Mouse (Mus musculus) heart, postnatal 0 days (tissue): Measurements from ENCODE around the gene Eno2. TPM values are rescaled to one million over a fixed set of nuclear protein-coding genes. Genes with fewer than 3 reads are reported as not detected.

Source experiments
- ATAC-seq: fragments of 200-750 bp; cut with Nextera tagmentation; 2 replicates; pipeline ENCODE4 v1.8.0; 2017; ENCODE audit warnings: low read depth, moderate number of reproducible peaks, moderate library complexity; ENCODE audit not compliant: insufficient read depth
- DNase-seq: peaks from one replicate; pipeline ENCODE4 v3.0.0-alpha.2; 2016; ENCODE audit warnings: low spot score
- H3K27ac ChIP-seq: fragments of 300-500 bp; sonication (generic); 2 replicates; pipeline ENCODE4 v1.5.1; 2014; ENCODE audit warnings: low read depth, mild to moderate bottlenecking
- H3K27me3 ChIP-seq: fragments of 300-500 bp; sonication (generic); 2 replicates; pipeline ENCODE4 v1.6.1; 2014; ENCODE audit warnings: low read length, mixed read lengths; ENCODE audit not compliant: control insufficient read depth, insufficient read depth
- H3K36me3 ChIP-seq: fragments of 300-500 bp; sonication (generic); replicated peaks from 2 replicates; pipeline ENCODE4 v1.6.1; 2014; ENCODE audit warnings: low read length, mixed read lengths; ENCODE audit not compliant: control insufficient read depth, insufficient read depth
- H3K4me1 ChIP-seq: fragments of 300-500 bp; sonication (generic); 2 replicates; pipeline ENCODE4 v1.6.1; 2014; ENCODE audit warnings: antibody characterized with exemption; ENCODE audit not compliant: control insufficient read depth, insufficient read depth
- H3K4me2 ChIP-seq: fragments of 300-500 bp; sonication (generic); 2 replicates; pipeline ENCODE4 v1.6.1; 2014; ENCODE audit warnings: low read depth, mild to moderate bottlenecking, low read length, moderate library complexity
- H3K4me3 ChIP-seq: fragments of 300-500 bp; sonication (generic); 2 replicates; pipeline ENCODE4 v1.5.1; 2014; ENCODE audit warnings: low read depth, low read length
- H3K9ac ChIP-seq: fragments of 300-500 bp; sonication (generic); replicated peaks from 2 replicates; pipeline ENCODE4 v1.6.1; 2014; ENCODE audit warnings: low read depth, low read length, mixed read lengths
- H3K9me3 ChIP-seq: fragments of 300-500 bp; sonication (generic); replicated peaks from 2 replicates; pipeline ENCODE4 v1.6.1; 2016; ENCODE audit warnings: low read length; ENCODE audit not compliant: control insufficient read depth
- CTCF ChIP-seq: IDR thresholded peaks from 2 replicates; pipeline ENCODE4 v1.5.1; 2016; ENCODE audit warnings: antibody characterized with exemption, control low read depth, low read depth
- EP300 ChIP-seq: IDR thresholded peaks from 2 replicates; pipeline ENCODE4 v1.6.1; 2016; ENCODE audit warnings: antibody characterized with exemption, low read depth
- WGBS: fragments of 180-500 bp; shearing (Covaris S2); extraction: QIAGEN DNeasy Blood & Tissue Kit; methylation state at CpG from one replicate; pipeline ENCODE4 v1.1.7; 2014; 5-methylcytosine and 5-hydroxymethylcytosine counted together
- polyA plus RNA-seq: library from polyadenylated mRNA; unstranded; fragments of >200 nt; fragmentation: Nextera tagmentation; extraction: Ambion mirVana; gene quantifications from 2 replicates; pipeline ENCODE4 v1.2.1, GENCODE M21; 2015
- total RNA-seq: library from RNA; depleted of rRNA; stranded (reverse); fragments of >200 nt; gene quantifications from 2 replicates; pipeline ENCODE4 v1.2.3, GENCODE M21; 2014; ENCODE audit warnings: low replicate concordance

Eno2 gene
- total and polyA plus RNA-seq, 2 experiments from 2014 or later = 1.5 to 1.7 TPM

DNA sequence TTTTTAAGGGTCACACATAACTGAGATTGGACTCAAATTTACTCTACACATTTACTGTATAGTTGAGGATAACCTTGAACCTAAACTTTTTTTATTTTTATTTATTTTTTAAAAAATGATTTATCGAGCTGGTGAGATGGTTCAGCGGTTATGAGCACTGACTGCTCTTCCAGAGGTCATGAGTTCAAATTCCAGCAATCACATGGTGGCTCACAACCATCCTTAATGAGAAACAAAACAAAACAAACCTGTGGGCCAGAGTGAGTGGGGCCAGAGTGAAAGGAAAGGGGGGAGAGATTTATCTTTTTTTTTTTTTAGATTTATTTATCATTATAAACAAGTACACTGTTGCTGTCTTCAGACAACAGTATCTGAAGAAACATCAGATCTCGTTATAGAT lies 22.4 kb upstream of the Eno2 start:
- H3K9me3 ChIP-seq = no peaks in the 10 kb centered on the region
- H3K27ac ChIP-seq = no peak overlapping the region
- no peak overlapping the region for H3K4me2 ChIP-seq
- no peak for TF ChIP-seq CTCF
- no peak for TF ChIP-seq EP300
- no peaks in the 10 kb centered on the region for H3K4me1 ChIP-seq
- H3K9ac ChIP-seq = no peak overlapping the region
- 81% methylated on average over 3 of the region's 3 CpGs for WGBS
- no peaks in the 10 kb centered on the region for H3K36me3 ChIP-seq
- DNase-seq (no peak), ATAC-seq (no peak)
- H3K27me3 ChIP-seq = no peaks in the 10 kb centered on the region
- no peak overlapping the region for H3K4me3 ChIP-seq

DNA sequence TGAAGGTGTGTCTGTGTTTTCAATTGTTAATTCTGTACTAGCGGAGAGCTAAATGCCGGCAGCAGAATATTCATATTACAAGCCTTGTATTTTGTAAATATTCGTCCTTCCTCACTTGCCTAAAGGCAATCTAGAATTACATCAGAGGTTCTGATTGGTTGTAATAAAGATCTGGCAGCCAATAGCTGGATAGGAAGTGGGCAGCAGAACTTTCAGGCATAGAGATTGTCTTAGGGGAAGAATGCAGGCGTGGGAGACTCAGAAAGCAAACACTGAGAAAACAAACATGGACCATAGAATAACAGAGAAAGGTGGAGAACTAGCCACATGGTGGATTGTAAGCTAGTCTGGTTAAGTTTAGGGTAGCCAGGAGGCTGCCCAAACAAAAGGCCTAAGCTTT lies 20.6 kb upstream of the Eno2 start:
- H3K4me2 ChIP-seq = no peak overlapping the region
- ATAC-seq (no peak), DNase-seq (no peak)
- H3K36me3 ChIP-seq = no peaks in the 10 kb centered on the region
- H3K9me3 ChIP-seq = no peaks in the 10 kb centered on the region
- 61% methylated on average over 4 of the region's 4 CpGs for WGBS
- no peak overlapping the region for H3K9ac ChIP-seq
- H3K27ac ChIP-seq = no peak overlapping the region
- TF ChIP-seq EP300 (no peak), CTCF (no peak)
- H3K27me3 ChIP-seq = no peaks in the 10 kb centered on the region
- H3K4me1 ChIP-seq = no peaks in the 10 kb centered on the region
- H3K4me3 ChIP-seq = no peak overlapping the region

DNA sequence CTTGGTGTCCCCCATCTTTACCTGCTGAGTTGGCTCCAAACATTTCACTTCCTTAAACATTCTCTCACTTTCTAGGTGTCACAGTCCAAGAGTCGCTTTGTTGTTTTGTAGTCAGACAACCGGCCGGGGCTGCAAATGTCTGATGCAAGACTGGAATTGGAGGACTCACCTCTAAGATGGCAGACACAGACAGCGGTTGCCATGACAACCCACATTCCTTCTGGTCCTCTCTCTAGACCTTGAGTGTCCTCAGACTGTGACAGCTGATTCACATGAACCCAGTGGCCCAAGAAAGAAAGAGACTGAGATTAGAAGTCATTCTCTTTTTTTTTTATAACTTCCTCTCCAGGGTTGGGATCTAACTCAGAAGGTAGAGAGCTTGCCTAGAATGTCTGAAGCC lies 20.0 kb upstream of the Eno2 start:
- no peak overlapping the region for H3K9ac ChIP-seq
- no peak for DNase-seq
- WGBS = 77% methylated on average over 4 of the region's 4 CpGs
- no peak overlapping the region for H3K27ac ChIP-seq
- H3K4me3 ChIP-seq = no peak overlapping the region
- H3K9me3 ChIP-seq = no peaks in the 10 kb centered on the region
- no peak for ATAC-seq
- H3K4me1 ChIP-seq = no peaks in the 10 kb centered on the region
- no peaks in the 10 kb centered on the region for H3K36me3 ChIP-seq
- no peaks in the 10 kb centered on the region for H3K27me3 ChIP-seq
- H3K4me2 ChIP-seq = no peak overlapping the region
- no peak for TF ChIP-seq EP300
- no peak for TF ChIP-seq CTCF

DNA sequence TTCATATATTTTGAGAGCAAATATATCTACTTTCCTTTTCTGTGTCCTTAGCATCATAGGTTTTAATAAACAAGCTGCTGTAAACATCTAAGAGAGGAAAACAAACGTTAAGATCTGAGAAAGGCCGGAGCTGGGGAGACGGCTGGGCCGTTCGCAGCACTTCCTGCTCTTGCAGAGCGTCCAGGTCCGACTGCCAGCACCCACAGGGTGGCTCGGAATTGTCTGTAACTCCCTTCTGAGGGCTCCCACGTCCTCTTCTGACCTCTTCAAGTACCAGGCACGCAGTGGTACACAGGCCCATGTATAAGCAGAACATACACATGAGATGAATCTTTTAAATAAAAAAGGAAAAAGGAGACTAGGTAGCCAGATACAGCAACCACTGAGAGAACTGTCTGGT lies 18.2 kb upstream of the Eno2 start:
- Histone ChIP-seq H3K4me3 (no peak overlapping the region), H3K27ac (no peak overlapping the region), H3K4me2 (no peak overlapping the region), H3K27me3 (no peaks in the 10 kb centered on the region), H3K9ac (no peak overlapping the region), H3K9me3 (no peaks in the 10 kb centered on the region), H3K4me1 (peaks cover under 1% of the 10 kb centered on the region; the same call in 1 of the 2 replicates), H3K36me3 (no peaks in the 10 kb centered on the region)
- DNase-seq (no peak), ATAC-seq (no peak)
- WGBS = 57% methylated on average over 10 of the region's 10 CpGs
- TF ChIP-seq CTCF = no peak
- no peak for TF ChIP-seq EP300

DNA sequence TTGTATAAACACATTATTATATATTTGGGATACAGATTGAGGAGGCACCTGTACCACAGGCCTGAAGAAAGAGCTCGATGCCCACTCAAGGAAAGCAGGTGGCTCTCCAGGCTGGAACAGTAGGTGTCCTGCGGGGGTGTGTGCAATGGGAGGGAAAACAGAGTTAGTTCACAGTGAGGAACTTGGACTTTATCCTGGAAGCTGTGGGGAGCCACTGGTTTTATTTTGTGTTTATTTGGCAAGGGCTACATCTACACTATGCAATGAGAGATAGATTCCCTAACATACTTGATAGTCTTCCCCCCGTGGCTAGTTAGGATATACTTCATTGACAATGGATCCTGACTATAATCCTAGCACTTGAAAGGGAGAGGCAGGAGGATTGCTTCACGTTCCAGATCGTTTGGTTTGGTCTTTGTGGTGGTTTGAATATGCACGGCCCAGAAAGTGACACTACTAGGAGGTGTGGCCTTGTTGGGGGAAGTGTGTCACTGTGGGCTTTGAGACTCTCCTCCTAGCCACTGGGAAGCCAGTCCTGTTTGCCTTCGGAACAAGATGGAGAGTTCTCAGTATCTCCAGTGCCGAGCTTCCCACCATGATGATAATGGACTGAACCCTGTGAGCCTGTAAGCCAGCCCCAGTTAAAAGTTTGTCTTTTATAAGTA lies 17.4 kb upstream of the Eno2 start:
- Histone ChIP-seq H3K4me3 (no peak overlapping the region), H3K27ac (no peak overlapping the region), H3K9me3 (no peaks in the 10 kb centered on the region), H3K4me2 (no peak overlapping the region), H3K9ac (no peak overlapping the region), H3K4me1 (peaks cover 6% of the 10 kb centered on the region; the same call in 1 of the 2 replicates), H3K27me3 (no peaks in the 10 kb centered on the region), H3K36me3 (no peaks in the 10 kb centered on the region)
- WGBS = 49% methylated on average over 8 of the region's 8 CpGs
- DNase-seq (no peak), ATAC-seq (no peak)
- no peak for TF ChIP-seq EP300
- no peak for TF ChIP-seq CTCF

DNA sequence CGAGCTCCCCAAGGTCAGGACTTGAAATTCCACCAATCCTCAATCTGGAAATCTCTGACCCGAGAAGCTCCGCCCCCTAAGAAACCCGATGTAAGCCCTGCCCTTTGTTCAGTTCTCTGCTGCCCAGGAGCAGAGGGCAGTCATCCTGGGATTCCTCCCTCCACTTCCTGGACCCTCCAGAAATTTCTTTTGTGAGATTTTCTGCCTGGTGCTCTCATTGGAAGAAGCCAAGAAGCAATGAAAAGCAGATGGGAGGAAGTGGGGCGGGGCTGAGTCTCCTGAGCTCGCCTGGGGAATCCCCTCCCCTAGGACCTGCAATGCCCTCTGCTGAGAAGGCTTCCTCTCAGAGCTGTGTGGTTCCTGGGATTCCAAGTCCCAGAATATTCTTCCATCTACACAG lies 13.0 kb upstream of the Eno2 start:
- WGBS = 24% methylated on average over 6 of the region's 6 CpGs
- Histone ChIP-seq H3K9me3 (no peaks in the 10 kb centered on the region), H3K4me1 (peaks cover 6% of the 10 kb centered on the region; the same call in 1 of the 2 replicates), H3K27me3 (0 out of 2 replicates have a peak, but pooled peaks cover 6% of the 10 kb centered on the region), H3K4me2 (peak overlapping the region; percentile 39; the same call in 1 of the 2 replicates), H3K4me3 (peak overlapping the region; percentile 22; the same call in 1 of the 2 replicates), H3K9ac (no peak overlapping the region), H3K36me3 (no peaks in the 10 kb centered on the region), H3K27ac (no peak overlapping the region)
- TF ChIP-seq EP300 (no peak), CTCF (no peak)
- DNase-seq (no peak), ATAC-seq (peak; percentile 32)
